Mouse (Mus musculus): ENCODE data around the gene Nrip2.
"Not testable (repeated sequence)": the region's sequence is repeated elsewhere in the genome, so short reads cannot be mapped to it uniquely, and the experiment has no call there.

The Nrip2 gene

DNA sequence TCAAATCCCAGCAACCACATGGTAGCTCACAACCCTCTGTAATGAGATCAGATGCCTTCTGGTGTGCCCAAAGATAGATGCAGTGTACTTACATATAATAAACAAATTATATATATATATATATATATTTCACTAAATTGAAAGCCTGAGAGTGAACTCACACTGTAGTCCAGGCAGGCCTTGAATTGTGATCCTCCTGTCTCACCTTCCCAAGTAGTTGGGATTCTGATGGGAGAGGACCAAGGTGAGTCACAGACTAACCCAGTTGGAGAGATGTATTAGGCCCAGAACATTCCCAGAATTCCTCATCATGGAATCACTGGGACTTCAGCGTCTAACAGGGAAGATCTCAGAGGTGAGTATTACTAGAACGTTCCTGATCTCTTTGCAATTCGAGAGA lies at the start of gene Nrip2:
TSS of gene Nrip2 (plus strand) at position 301 of the 400 bp plus-strand sequence.
- no peak for DNase-seq (ENCODE audit: low spot score in 2 of 2)

DNA sequence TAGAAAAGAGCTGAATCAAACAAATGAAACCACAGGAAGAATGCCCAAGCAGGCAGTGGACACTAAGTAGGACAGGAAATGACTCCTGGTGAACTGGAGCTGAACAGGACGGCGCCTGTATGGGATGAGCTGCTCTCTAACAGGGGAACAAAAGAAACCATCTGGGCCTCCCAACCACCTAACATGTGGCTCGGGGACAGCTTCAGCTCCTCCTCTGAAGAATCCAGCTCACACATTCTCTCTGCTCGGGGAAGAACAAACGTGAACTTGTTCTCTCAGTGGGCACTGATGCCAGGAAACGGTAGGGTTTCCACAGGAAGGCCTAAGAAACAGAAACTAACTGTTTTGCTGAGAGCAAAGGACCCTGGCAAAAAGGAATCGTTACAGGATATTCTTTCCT lies 49.4 kb upstream of the Nrip2 start:
- no peak for DNase-seq (ENCODE audit: low spot score in 2 of 2)

DNA sequence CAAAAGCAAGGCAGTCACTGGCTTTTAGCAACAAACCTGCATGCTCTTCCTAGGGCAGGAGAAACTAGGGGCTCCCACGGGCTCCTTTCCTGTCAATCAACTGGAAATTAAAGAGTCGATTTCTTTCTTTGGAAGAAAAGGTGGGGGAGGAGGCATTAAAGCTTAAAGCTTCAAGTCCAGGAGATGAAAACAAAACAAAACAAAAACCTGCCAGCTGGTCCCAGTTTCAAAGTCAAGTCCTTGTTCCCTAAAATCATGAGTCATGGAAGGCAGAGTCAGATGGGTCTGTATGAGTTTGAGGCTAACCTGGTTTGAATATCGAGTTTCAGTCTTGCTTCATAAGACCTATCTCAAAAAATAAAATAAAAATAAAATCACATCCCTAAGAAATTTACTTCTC lies 45.0 kb upstream of the Nrip2 start:
- DNase-seq (ENCODE audit: low spot score in 2 of 2), result no peak

DNA sequence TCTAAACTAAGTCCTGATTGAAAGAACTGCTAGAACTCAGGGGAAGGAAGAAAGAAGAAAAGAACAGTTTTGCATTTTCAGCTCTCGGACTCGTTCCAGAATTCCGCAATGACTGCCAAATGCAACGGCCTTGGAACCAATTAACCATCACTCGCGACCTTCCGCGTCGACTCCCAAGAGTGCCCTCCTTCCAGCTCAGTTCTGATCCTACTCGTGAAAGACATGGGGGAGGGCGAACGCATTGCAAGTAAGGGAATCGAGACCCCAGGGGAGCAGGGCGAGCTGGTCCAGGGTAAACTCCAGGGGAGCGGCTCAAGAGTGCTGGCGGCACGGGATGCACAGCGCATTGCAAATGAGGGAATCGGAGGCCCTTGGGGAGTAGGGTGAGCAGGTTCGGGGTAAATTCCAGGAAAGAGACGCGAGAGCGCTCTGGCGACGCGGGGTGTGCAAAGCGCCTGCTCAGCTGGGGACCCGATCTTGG lies 43.9 kb upstream of the Nrip2 start:
- peak; percentile 24 to 39 for DNase-seq (ENCODE audit: low spot score in 2 of 2)

DNA sequence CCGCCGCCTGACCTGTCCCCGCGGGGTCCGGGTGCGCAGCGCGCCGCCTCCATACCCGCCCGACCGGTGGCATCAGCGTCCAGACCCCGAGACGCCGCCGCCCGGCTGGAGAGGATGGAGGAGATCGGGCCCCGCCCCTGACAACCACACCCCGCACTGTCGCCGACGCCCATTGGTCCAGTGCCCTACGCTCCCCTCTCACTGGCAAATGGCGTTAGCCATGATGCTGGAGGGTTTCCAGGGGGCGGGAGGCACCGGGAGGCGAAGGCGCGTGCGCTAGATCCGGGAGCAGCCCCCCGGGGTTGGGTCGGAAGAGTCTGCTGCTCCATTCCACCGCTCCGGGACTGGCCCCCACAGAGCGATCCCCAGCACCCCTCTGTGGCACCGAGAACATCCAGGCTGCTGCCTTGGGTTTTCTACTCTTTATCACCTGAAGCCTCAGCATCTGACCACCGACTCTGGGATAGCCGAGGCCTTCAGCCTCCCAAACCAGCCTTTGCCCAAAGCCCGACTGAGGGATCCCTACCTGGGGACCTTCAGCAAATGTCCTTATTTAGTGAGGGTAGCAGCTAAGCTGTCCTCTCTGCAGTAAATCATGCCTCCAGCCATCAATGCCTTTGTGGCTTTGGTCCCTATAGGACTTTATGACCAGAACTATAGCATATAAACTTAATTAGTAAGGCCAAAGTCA lies 43.2 kb upstream of the Nrip2 start, which contains the start of gene Tulp3:
TSS of gene Tulp3 (minus strand) at position 126 of the 691 bp plus-strand sequence.
- DNase-seq (ENCODE audit: low spot score in 2 of 2), result peak; percentile 95

DNA sequence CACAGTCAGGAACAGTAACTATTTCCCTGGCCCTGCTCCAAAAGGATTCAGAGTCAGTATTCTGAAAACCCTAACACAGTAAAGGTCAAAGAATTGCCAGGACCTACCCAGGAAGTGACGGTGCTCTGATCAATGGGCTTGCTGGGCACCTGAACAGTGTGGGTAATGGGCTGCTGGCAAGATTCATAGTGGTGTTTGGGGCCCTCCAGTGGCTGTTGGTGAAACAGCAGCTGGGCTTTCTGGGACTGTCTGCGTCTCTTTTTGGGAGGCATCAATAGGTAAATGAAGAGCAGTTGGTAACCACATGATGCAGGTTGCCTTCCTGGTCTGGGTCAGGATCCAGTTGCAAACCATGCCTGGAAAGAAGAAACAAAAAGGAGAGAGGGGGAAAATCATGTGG lies 40.1 kb upstream of the Nrip2 start:
- DNase-seq (ENCODE audit: low spot score in 2 of 2), result peak in 1 of 2 experiments; percentile 29

DNA sequence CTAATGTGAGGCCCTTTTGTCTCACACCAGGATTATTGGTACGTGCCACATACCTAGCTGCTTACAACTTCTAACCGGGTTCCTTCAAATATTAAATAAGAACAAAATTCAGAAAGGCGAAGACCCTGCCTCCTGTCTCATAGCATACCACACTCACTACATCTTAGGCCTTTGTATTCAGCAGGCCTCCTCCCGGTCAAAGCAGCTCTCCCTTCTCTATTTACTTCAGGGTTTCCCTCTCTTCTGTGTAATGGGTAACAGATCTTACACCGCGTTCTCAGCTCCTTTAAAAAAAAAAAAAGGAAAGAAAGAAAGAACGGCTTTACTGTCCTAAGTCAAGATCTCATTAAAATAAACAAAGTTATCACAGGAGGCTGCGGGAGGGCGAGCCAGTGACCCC lies 37.2 kb upstream of the Nrip2 start:
- no peak for DNase-seq (ENCODE audit: low spot score in 2 of 2)

DNA sequence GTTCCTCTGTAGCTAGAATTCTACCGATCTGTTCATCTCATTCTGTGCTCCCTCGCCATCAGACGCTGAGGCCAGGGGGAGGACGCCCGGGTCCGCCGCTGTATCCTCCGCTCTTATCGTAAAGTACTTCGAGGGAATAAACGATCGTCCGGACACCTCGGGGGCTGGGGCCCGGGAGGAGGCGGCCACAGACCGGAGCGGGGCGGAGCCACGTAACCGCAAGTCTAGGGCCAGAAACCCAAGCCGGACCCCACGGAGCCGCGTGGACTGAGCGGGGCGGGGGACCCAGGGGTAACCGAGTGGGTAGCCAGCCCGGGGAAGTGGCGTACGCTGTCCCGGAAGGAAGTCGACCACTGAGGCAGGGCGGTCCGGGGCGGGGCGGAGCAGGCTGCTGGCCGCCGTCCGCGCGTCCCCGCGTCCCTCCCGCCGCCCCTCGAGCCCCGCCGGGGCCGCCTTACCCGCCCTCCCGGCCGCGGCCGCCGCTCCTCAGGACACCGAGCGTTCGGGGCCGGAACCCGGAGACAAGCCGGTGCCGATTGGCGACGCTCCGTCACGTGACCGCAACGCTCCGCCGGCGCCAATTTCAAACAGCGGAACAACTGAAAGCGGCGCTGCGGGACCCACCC lies 36.6 kb upstream of the Nrip2 start, which contains the start of the genes Rhno1 and Foxm1:
TSS of gene Rhno1 (minus strand) at position 531 of the 626 bp plus-strand sequence.
TSS of gene Foxm1 (plus strand) at position 587 of the 626 bp plus-strand sequence.
- DNase-seq (ENCODE audit: low spot score in 2 of 2), result peak; percentile 86

DNA sequence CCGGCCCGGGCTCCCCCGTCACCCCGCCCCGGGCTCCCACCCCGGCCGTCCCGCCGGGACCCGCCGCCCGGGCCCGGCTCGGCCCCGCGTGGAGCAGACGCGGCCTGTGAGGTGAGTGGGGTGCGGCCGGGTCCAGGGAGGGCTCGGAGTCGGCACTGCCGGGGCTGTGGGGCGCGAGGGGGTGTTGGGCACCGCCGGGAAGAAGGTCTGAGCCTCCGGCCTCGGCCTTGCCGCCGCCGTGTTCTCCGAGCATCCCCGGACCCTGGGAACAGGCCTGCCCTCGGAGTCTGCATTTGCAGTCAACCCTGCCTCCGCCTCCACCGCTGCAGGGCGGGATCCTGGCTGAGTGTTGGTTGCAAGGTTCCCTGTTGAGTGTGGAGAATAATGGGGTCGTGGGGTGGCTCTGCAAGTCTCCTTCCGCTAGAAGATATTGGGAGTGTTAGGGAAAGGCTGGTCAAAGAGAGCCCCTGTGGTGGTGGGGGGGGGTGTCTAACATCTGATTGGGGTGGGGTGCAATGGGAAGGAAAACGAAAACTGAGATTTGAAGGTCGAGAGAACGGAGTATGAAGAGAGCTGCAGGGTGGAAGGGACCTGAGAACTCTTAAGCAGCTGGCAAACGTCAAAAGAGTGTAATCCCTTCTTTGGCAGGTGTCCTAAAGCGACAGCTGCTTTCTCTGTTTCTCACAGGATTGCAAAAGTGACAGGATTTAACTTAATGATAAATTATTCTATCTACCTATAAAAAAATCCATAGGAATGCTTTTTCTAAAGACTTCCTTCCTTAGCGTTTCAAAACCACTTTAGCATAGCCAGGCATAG lies 35.9 kb upstream of the Nrip2 start:
- no peak for DNase-seq (ENCODE audit: low spot score in 2 of 2)

DNA sequence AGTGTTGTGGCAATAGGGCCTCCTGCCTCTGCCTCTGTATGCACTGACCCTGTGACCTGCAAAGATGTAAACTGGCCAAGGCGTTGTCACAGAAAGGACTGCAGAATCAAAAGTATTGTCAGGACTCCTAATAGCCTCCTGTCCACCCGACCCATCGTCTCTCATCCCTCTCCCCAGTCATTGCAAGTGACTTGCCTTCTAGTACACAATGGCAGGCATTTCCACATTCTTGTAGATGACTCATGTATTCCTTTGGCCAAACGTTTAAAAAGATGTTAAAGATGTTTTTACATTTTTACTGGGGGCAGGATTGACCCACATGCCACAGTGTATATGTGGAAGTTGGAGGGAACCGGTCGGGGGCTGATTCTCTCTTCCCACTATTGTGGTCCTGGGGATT lies 34.4 kb upstream of the Nrip2 start:
- DNase-seq (ENCODE audit: low spot score in 2 of 2), result no peak

DNA sequence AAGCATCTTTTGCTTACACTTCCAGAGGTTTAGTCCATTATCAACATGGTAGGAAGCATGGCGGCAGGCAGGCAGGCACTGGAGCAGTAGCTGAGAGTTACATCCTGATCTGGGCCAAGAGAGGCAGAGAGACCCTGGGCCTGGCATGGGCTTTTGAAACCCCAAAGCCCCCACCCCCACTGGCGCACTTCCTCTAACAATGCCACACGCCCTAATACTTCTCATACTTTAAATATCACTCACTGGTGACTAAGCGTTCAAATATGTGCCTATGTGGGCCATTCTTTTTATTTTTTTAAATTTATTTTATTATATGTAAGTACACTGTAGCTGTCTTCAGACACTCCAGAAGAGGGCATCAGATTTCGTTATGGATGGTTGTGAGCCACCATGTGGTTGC lies 32.6 kb upstream of the Nrip2 start:
- no peak for DNase-seq (ENCODE audit: low spot score in 2 of 2)

DNA sequence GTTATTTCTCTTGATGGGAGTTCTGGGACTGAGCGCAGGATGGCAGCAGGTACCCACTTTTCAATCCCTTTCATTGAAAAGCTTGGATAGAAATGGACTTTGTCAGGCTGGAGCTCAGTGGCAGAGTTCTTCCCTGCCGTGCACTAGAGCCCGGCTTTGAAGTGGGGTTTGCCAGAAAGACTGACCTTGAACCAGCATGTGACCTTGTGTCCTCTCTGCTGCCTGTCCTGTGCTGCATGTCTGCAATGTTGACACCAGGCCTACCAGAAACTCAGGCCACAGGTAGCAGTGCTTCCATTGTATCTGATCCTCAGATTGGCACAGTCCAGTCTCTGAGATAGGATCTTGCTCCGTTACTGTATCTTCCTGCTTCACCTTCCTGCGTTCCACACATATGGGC lies 29.1 kb upstream of the Nrip2 start:
- no peak for DNase-seq (ENCODE audit: low spot score in 2 of 2)

DNA sequence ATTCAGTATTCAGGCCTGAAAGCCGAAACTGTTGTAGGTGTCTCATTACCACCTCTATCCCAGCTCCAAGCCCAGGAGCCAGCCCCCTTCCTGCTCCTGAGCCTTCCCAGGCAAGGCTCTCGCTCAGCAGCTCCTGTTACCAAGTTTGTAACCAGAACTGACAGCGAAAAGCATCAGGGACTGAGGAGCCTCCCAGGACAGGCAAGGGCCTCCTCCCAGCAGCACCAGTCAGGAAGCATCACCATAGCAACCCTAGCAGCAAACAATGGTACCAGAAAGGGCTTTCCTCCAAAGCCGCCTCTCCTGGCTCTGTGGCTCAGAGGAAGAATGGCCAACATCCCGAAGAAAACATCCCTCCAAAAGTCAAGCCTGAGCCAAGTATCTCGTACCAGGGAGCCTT lies 23.9 kb upstream of the Nrip2 start, which contains the start of the genes Tex52 and Gm44596:
TSS of gene Tex52 (plus strand) at position 265 of the 400 bp plus-strand sequence.
TSS of gene Gm44596 (plus strand) at position 312 of the 400 bp plus-strand sequence.
- DNase-seq (ENCODE audit: low spot score in 2 of 2), result peak; percentile 42 to 66

DNA sequence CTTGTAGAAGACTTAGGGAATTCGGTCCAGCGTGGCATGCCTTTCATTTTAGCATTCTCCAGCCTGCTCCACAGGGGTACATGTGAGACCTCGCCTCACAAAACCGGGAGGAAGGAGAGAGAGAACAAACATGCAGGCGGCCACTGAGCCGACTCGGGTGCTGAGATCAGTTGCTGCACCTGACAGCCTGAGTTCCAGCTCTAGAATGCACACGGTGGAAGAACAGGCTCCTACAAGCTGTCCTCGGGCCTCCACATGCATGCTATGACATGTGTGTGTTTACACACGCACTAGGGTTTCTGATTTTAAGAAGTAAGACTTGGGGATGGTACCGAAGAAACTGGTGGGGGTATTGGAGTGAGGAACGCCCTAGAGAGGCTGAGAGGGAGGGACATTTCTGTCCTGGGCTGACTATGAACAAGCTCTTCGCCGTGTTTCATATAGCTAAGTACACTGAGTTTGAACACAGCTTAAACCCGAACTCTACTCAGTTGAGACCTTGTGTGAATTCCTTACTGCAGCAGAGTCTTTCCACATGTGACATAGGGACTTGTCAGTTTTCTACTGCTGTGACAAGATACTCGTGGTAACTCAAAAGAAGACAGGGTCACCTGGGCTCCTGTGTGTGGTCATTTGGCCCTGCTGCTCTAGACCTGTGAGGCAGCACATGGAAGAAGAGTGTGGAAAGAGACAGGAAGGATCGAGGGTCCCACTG lies 22.6 kb upstream of the Nrip2 start:
- no peak for DNase-seq (ENCODE audit: low spot score in 2 of 2)

DNA sequence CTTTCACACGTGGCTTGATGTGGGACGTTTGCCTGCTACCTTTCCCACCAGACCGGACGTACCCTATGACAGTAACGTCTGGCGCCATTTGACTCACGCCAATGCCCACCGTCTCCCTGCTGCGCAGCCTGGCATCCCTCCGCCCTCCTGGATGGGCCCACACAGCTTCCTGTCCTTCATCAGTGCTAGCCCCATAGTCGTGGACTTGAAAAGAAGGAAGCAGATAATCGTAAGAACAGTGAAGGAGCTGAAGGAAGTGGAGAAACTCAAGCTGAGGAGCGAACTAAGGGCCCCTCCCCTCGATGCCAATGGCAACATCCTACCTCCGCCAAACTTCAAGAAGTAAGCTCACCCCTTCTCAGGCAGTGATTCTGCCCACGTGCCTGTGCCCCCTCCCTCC lies 19.5 kb upstream of the Nrip2 start:
- no peak for DNase-seq (ENCODE audit: low spot score in 2 of 2)

DNA sequence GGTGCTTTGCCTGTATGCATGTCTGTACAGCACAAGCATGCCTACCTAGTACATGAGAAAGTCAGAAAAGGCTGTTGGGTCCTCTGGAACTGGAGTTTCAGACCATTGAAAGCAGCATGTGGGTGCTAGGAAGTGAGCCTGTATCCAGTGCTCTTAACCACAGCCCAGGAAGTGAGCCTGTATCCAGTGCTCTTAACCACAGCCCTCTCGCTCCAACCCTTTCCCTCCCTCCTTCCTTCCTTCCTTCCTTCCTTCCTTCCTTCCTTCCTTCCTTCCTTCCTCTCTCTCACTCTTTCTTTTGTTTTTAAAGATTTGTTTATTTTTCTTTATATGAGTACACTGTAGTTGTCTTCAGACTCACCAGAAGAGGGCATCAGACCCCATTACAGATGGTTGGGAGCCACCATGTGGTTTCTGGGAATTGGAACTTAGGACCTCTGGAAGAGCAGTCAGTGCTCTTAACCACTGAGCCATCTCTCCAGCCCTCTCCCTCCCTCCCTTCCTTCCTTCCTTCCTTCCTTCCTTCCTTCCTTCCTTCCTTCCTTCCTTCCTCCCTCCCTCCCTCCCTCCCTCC lies 18.4 kb upstream of the Nrip2 start:
- not testable (repeated sequence) for DNase-seq (ENCODE audit: low spot score in 2 of 2)

DNA sequence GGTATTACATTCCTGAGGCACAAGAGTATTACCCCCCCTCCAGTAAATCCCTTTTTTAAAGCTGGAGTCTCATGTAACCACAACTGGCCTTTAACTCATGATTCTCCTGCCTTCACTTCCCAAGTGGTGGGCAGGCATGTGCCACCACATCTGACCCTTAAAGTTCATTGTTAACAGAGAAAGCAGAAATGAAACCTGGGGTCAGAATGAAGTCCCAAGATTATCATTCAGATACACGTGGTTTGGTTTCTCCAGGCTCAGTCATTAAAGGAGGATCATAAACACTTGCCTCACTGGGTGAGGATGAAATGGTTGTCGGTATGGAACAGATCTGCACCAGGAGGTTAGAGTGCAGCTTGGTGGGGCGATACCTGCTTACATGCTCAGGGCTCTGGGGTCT lies 17.8 kb upstream of the Nrip2 start:
- DNase-seq (ENCODE audit: low spot score in 2 of 2), result no peak

DNA sequence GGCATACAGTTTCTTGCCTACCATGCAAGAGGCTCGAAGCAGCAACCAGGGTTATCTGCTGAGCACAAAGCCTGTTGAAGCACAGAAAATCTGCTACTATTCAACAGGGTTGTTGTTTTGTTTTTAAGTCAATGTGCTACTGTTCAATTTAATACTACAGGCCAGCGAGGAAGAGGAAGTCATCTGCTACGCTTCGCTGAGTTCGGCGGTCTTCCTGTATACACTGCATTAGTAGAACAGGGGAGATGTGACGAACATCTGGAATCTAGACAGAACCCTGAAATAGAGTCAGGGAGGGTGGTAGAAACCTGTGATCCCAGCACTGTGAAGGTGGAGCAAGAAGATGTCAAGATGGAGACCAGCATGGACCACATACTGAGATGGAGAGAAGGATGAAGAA lies 15.3 kb upstream of the Nrip2 start:
- no peak for DNase-seq (ENCODE audit: low spot score in 2 of 2)

DNA sequence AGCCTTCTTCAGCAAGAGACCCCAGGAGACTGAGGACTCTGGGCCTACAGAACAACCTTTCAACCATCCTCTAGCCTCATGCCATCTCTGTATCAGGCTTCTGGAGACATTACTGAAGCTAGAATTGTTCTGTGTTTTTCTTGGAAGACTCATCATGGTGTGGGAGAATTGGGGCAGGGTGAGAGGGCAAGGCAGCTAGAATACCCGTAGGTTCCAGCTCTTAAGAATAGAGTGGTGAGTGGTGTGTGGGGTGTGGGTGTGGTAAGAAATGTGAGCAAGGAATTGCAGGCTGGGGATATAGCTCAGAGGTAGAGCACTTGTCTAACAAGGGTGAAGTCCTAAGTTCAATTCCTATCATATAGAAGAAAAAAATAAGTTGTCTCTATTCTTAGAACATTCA lies 14.1 kb upstream of the Nrip2 start:
- DNase-seq (ENCODE audit: low spot score in 2 of 2), result no peak

DNA sequence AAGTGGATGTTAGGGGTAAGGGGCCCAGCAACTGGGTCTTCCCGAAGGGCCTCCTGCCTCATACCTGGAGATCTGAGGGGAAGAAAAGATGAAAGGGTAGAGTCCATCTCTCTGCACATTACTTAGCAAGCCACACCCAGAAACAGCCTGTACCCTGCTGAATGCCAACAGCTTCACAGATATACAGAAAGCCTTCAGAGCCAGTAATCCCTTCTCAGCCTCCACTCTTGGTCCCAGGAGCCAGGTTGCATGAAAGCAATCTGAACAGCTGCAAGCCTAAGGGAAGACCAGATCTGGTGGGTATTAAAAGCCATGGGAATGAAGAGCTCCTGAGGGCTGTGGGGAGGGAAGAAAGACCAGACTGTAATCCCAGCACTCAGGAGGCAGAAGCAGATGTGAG lies 9.9 kb upstream of the Nrip2 start:
- no peak for DNase-seq (ENCODE audit: low spot score in 2 of 2)

DNA sequence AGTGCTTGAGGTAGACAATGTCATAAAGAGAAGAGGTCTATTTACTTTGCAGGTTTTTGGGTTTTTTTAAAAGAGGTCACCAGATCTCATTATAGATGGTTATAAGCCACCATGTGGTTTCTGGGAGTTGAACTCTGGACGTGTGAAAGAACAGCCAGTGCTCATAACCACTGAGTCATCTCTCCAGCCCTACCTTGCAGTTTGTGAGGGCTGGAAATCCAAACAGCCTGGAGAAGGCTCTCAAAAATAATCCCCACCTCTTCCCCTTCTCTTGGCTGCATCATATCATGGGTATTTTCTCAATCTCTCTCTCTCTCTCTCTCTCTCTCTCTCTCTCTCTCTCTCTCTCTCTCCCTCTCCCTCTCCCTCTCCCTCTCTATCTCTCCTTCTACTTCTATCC lies 8.4 kb upstream of the Nrip2 start:
- DNase-seq (ENCODE audit: low spot score in 2 of 2), result no peak

Data from heart, adult 9 months (tissue).